Mouse (Mus musculus) CD4-positive, CD25-positive, alpha-beta regulatory T cell, adult 2 months (primary cell): Measurements from ENCODE around the gene Gm3453.
A peak's percentile ranks its signal among the peaks of the same experiment; 100 is the strongest.
"Not testable (repeated sequence)": the region's sequence is repeated elsewhere in the genome, so short reads cannot be mapped to it uniquely, and the experiment has no call there.

ENCODE experiments used
- DNase-seq: peaks from one replicate; pipeline ENCODE4 v3.0.0-alpha.2; 2012; ENCODE audit warnings: low read depth, low spot score

Gm3453 gene

GRCm38 (mm10) chr14:5979037-5979436, at the start of gene Gm3453:
TSS of gene Gm3453 (minus strand) at chr14:5979137.
- DNase-seq: not testable (repeated sequence)

GRCm38 (mm10) chr14:5987136-5987535, 8.2 kb upstream of the Gm3453 start:
- DNase-seq: not testable (repeated sequence)

GRCm38 (mm10) chr14:5962441-5962840, 16.5 kb downstream of the Gm3453 start:
- DNase-seq: not testable (repeated sequence)

- peak; percentile 26 for DNase-seq
These were observed 17.3 kb downstream of the Gm3453 start, which contains the start of gene Gm3248 for GRCm38 (mm10) chr14:5961635-5962034. TSS of gene Gm3248 (minus strand) at chr14:5961745.

- DNase-seq: peak; percentile 6
These were observed 17.8 kb downstream of the Gm3453 start for GRCm38 (mm10) chr14:5961102-5961501.

- not testable (repeated sequence) for DNase-seq
These were observed 18.5 kb downstream of the Gm3453 start for GRCm38 (mm10) chr14:5960479-5960878.

- not testable (repeated sequence) for DNase-seq
These were observed 55.7 kb downstream of the Gm3453 start for GRCm38 (mm10) chr14:5923276-5923675.
